Mouse (Mus musculus) E14TG2a.4 (cell line): Measurements from ENCODE around the gene Creb3l1.

ENCODE experiments used
- H3K27me3 ChIP-seq: 2 replicates; pipeline ENCODE4 v1.6.1; 2014; ENCODE audit warnings: low read length, control low read depth; ENCODE audit not compliant: insufficient read depth
- H3K36me3 ChIP-seq: 2 replicates; pipeline ENCODE4 v1.6.1; 2014; ENCODE audit warnings: low read length, control low read depth; ENCODE audit not compliant: insufficient read depth
- H3K4me1 ChIP-seq: replicated peaks from 2 replicates; pipeline ENCODE4 v1.6.1; 2014; ENCODE audit warnings: low read depth, low read length, control low read depth
- H3K4me3 ChIP-seq: replicated peaks from 2 replicates; pipeline ENCODE4 v1.5.1; 2014; ENCODE audit warnings: mild to moderate bottlenecking, low read length
- H3K9me3 ChIP-seq: 2 replicates; pipeline ENCODE4 v1.6.1; 2014; ENCODE audit warnings: low read length, control low read depth
- CTCF ChIP-seq: conservative IDR thresholded peaks from 2 replicates; pipeline ENCODE4 v1.5.1; 2014; ENCODE audit warnings: low read length
- NANOG ChIP-seq: IDR thresholded peaks from 2 replicates; pipeline ENCODE4 v1.6.1; 2014; ENCODE audit warnings: borderline replicate concordance, low read length, mixed read lengths
- POU5F1 ChIP-seq: IDR thresholded peaks from 2 replicates; pipeline ENCODE4 v1.6.1; 2014; ENCODE audit warnings: low read length, borderline replicate concordance

The Creb3l1 gene

GRCm38 (mm10) chr2:92060291-92060690 is 36.0 kb upstream of the Creb3l1 start:
- Histone ChIP-seq H3K36me3 (no peaks in the 10 kb centered on the region), H3K4me1 (peaks cover 45% of the 10 kb centered on the region), H3K27me3 (peaks cover 66% of the 10 kb centered on the region), H3K4me3 (peak overlapping the region; percentile 85), H3K9me3 (no peaks in the 10 kb centered on the region)
- no peak for TF ChIP-seq NANOG
- TF ChIP-seq CTCF: no peak
- TF ChIP-seq POU5F1: no peak

GRCm38 (mm10) chr2:92059481-92060220 is 35.3 kb upstream of the Creb3l1 start:
- no peak for TF ChIP-seq NANOG
- no peak for TF ChIP-seq CTCF
- no peak for TF ChIP-seq POU5F1
- Histone ChIP-seq H3K9me3 (no peaks in the 10 kb centered on the region), H3K4me1 (peaks cover 48% of the 10 kb centered on the region), H3K36me3 (no peaks in the 10 kb centered on the region), H3K4me3 (peak overlapping the region; percentile 85), H3K27me3 (peaks cover 73% of the 10 kb centered on the region)

GRCm38 (mm10) chr2:92058936-92059335 is 34.6 kb upstream of the Creb3l1 start:
- TF ChIP-seq NANOG (no peak), CTCF (no peak), POU5F1 (no peak)
- peak overlapping the region; percentile 85 for H3K4me3 ChIP-seq
- H3K27me3 ChIP-seq: peaks cover 80% of the 10 kb centered on the region
- H3K4me1 ChIP-seq: peaks cover 48% of the 10 kb centered on the region
- H3K9me3 ChIP-seq: no peaks in the 10 kb centered on the region
- no peaks in the 10 kb centered on the region for H3K36me3 ChIP-seq

DNA sequence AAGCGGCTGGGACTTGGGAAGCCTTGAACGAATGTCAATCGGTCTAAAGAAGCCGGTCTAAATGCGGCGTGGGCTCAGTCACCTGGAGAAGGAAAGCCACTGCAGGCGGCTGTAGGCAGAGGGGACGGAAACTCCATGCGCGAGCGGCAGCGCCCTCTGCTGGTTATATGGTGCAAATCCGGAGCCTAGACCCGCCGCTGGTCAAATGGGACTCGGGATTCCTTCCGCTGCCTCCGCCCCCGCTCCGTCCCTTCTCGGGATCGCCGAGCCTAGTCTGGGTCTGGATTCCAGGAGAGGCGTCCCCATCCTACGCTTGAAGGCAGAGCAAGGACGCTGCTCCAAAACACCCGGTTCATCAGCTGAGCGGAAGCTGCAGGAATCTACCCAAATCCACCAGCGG is 34.2 kb upstream of the Creb3l1 start:
- Histone ChIP-seq H3K9me3 (no peaks in the 10 kb centered on the region), H3K27me3 (peaks cover 84% of the 10 kb centered on the region), H3K36me3 (no peaks in the 10 kb centered on the region), H3K4me1 (peaks cover 48% of the 10 kb centered on the region), H3K4me3 (peak overlapping the region; percentile 85)
- TF ChIP-seq POU5F1: no peak
- no peak for TF ChIP-seq NANOG
- TF ChIP-seq CTCF: peak; percentile 81

GRCm38 (mm10) chr2:92056760-92057159 is 32.5 kb upstream of the Creb3l1 start:
- Histone ChIP-seq H3K9me3 (no peaks in the 10 kb centered on the region), H3K4me1 (peaks cover 48% of the 10 kb centered on the region), H3K4me3 (no peak overlapping the region), H3K36me3 (no peaks in the 10 kb centered on the region), H3K27me3 (peaks cover 91% of the 10 kb centered on the region)
- TF ChIP-seq NANOG (no peak), POU5F1 (no peak)

DNA sequence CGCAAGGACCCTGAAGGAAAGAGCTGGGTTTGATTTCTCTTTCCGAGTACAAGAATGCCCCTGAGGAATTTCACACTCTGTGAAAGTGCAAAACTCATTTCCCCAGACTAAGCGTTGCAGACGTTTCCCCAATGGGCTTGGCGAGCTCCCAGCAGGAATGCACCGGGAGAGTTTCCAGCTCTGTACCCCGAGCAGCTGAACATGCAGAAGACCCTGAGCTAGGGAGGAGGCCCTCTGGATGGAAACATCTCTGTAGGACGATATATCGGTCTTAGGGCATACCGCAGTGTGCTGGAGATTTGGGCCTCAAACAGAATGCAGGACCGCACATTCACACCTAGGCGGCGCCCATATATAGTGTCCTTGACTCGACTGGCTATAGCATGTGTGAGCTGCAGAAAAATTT is 31.5 kb upstream of the Creb3l1 start:
- no peaks in the 10 kb centered on the region for H3K36me3 ChIP-seq
- H3K4me3 ChIP-seq: peak overlapping the region; percentile 55
- H3K9me3 ChIP-seq: no peaks in the 10 kb centered on the region
- peaks cover 48% of the 10 kb centered on the region for H3K4me1 ChIP-seq
- peaks cover 93% of the 10 kb centered on the region for H3K27me3 ChIP-seq
- TF ChIP-seq CTCF: peak; percentile 68
- TF ChIP-seq NANOG: no peak
- TF ChIP-seq POU5F1: no peak

- H3K36me3 ChIP-seq: no peaks in the 10 kb centered on the region
- peaks cover 93% of the 10 kb centered on the region for H3K27me3 ChIP-seq
- H3K9me3 ChIP-seq: no peaks in the 10 kb centered on the region
- peak overlapping the region; percentile 55 for H3K4me3 ChIP-seq
- TF ChIP-seq POU5F1: no peak
- no peak for TF ChIP-seq CTCF
- no peak for TF ChIP-seq NANOG
- H3K4me1 ChIP-seq: peaks cover 45% of the 10 kb centered on the region
Observed at GRCm38 (mm10) chr2:92055101-92055813, 31.0 kb upstream of the Creb3l1 start.

GRCm38 (mm10) chr2:92052754-92053153 is 28.5 kb upstream of the Creb3l1 start:
- H3K9me3 ChIP-seq: no peaks in the 10 kb centered on the region
- H3K27me3 ChIP-seq: peaks cover 93% of the 10 kb centered on the region
- no peak overlapping the region for H3K4me3 ChIP-seq
- no peaks in the 10 kb centered on the region for H3K36me3 ChIP-seq
- TF ChIP-seq NANOG: no peak
- no peak for TF ChIP-seq CTCF
- TF ChIP-seq POU5F1: no peak
- peaks cover 28% of the 10 kb centered on the region for H3K4me1 ChIP-seq

GRCm38 (mm10) chr2:92052188-92052587 is 27.9 kb upstream of the Creb3l1 start:
- H3K9me3 ChIP-seq: no peaks in the 10 kb centered on the region
- peaks cover 26% of the 10 kb centered on the region for H3K4me1 ChIP-seq
- no peak overlapping the region for H3K4me3 ChIP-seq
- H3K36me3 ChIP-seq: no peaks in the 10 kb centered on the region
- TF ChIP-seq POU5F1 (no peak), CTCF (no peak), NANOG (no peak)
- peaks cover 90% of the 10 kb centered on the region for H3K27me3 ChIP-seq
